Mouse (Mus musculus) spleen, adult 12 weeks (tissue): ENCODE data around the gene Mcu.

ENCODE experiments used
- DNase-seq: peaks from one replicate; pipeline ENCODE4 v3.0.0; 2022; ENCODE audit warnings: low spot score

Mcu gene

GRCm38 (mm10) chr10:59490920-59491319 is 125.6 kb downstream of the Mcu start:
- no peak for DNase-seq

GRCm38 (mm10) chr10:59489411-59489810 is 127.1 kb downstream of the Mcu start:
- no peak for DNase-seq

DNA sequence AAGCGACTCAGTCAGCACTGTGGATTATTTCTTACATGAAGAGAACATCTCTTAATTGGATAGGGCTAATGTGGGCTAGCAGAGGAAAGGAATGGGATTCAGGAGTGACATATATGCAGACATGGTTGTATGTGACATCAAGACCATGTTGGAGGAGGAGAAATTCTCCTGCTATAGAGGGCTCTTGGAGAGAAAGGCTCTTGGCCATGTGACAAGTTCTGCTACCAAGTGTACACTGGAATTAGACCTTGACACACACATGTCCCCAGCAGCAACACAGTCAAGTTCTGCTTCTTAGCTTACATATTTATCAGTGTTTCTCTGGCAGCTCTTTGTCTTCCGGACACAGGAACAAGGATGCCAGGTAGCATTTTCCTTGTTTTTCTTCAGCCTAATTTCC is 129.1 kb downstream of the Mcu start:
- no peak for DNase-seq

GRCm38 (mm10) chr10:59484318-59484717 is 132.2 kb downstream of the Mcu start:
- no peak for DNase-seq

- no peak for DNase-seq
Observed at GRCm38 (mm10) chr10:59481381-59481780, 135.1 kb downstream of the Mcu start.

GRCm38 (mm10) chr10:59470451-59470850 is 146.0 kb downstream of the Mcu start:
- no peak for DNase-seq

- DNase-seq = no peak
Observed at GRCm38 (mm10) chr10:59467297-59467696, 149.2 kb downstream of the Mcu start.

DNA sequence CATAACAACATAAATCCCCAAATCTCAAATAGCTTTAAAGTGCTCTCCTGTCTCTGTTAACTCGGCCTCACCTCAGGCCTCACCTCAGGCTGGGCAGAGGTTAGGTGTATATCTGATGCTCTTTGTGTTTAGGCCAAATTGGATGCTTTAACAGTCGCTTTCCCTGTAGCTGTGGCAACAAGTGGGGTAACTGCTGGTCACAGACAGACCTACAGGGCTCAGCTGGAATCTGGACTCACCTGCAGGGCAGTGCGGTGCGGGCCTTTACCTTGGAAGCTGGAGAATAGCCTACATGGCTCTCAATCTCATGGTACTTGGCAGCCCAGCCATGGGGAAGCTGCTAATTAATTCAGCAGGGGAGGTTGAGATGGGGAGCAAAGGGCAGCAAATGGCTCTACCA is 149.9 kb downstream of the Mcu start:
- DNase-seq = no peak

- DNase-seq = no peak
Observed at GRCm38 (mm10) chr10:59465546-59465945, 150.9 kb downstream of the Mcu start.

GRCm38 (mm10) chr10:59462307-59462706 is 154.2 kb downstream of the Mcu start:
- no peak for DNase-seq

GRCm38 (mm10) chr10:59459767-59460166 is 156.7 kb downstream of the Mcu start:
- DNase-seq = no peak

DNA sequence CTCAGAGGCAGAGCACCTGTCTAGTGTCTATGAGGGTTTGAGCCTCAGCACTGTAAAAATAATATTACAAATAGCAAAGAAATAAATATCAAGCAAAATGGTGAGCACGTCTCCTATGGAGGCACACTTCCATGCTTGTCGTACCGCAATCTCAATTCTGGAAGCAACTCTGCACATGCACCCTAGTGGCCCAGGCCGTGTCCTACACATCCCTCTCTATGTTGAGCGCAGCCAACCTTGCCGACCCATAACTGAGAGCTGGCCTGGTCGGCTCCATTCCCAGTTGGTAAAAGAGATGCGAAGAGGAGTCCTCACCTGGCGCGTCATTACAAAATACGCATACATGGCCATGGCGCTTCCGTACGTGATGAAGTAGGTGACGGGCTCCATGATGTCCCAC is 161.9 kb downstream of the Mcu start:
- DNase-seq = no peak

GRCm38 (mm10) chr10:59451839-59452238 is 164.7 kb downstream of the Mcu start:
- DNase-seq = no peak

GRCm38 (mm10) chr10:59447546-59447945 is 168.9 kb downstream of the Mcu start:
- DNase-seq = no peak

DNA sequence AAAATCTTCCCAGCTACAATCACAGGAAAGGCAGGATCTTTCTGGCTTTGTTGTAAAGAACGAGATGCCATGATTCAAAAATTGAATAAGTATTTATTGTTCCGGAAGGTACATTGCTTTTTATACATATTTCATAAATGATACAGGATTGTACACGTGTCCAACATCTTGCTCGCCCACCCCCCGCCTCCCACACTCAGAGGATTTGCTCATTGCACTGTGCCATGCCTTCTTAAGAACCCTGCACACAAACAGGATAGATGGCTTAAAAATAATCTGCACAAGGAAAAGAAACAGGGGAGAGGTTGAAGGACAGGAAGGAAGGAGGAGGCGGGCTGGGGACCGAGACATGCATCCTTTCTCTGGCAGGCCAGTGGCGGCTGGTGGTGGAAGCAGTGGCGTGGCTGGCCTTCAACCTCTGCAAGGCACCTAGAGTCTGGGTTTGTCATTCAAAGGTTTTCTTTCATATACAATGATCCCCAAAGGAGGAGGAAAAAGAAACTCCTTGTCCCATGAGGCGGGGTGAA is 169.5 kb downstream of the Mcu start:
- no peak for DNase-seq

DNA sequence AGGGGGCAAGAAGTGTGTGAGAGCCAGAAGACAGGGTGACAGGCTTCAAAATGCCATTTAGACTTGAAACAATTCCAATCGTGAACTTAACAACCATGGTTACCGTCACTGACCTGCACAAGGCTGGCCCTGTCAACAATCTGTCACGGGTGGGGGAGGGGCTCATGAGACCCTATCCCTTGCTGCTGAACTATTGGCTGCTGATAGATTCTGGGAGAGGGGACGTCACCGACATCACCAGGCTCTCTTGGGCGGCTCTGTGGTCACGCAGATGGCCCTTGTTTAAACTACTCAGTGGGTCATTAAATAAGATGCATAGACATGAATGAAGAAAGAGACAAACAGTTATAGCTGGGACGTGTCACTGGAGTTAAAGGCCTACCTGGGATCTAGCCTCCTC is 171.9 kb downstream of the Mcu start:
- no peak for DNase-seq

DNA sequence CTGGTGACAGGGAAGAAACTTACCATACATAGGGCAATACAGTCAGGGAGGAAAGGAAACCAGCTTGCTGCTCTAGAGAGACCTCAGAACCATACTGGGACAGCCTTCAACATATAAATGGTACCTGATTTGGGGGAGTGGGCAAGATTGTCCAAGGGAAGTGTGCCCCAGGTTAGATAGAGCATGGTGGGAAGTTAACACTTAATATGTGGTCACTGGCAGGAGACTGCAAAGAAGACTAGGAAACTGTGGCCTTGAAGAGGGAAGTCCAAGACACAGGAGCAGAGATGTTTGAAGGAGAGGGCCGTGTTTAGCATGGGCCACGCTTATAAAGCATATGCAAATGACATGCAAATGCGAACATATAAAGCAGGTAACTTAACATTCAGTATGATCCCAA is 172.4 kb downstream of the Mcu start:
- no peak for DNase-seq

- no peak for DNase-seq
Observed at GRCm38 (mm10) chr10:59443212-59443611, 173.3 kb downstream of the Mcu start.

- no peak for DNase-seq
Observed at GRCm38 (mm10) chr10:59441735-59442134, 174.8 kb downstream of the Mcu start, which contains the start of gene Oit3. TSS of gene Oit3 (minus strand) at chr10:59441778.

DNA sequence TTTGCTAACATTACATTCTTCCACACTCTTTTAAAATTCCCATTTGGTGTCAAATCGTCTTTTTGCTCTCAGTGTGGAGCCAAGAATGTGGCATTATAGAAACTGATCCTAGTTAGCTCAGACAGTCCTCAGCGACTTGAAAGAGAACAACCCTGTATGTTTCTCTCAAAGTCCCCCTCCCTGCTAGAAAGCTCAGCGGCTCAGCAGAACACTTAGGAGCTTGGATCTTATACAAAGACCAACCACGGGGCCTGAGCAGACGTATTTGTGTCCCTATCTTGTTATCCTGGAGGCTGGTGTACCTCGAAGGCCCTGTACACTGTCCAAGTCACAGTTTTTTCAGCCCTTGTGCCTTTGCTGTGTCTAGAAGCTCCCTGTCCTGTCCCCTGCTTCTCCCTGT is 176.3 kb downstream of the Mcu start:
- no peak for DNase-seq

- DNase-seq = no peak
Observed at GRCm38 (mm10) chr10:59439508-59439931, 177.0 kb downstream of the Mcu start.

DNA sequence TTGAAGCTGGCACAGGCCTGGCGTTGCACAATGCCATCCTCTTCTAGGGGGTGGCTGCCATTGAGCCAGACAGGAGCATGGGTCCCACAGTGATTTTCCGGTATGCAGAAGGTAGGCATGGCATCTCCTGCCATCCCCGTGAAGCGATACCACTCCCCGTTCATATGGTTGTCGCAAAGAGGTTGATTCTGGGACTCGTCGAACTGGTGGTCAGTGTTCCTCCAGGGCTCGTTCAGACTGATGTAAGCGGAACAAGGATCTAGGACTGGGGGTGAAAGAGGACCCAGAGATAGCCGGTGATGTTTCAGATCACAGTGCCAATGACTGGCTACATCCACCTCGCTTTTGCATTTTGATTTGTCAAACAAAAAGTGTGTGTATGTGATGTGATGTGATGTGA is 177.8 kb downstream of the Mcu start:
- DNase-seq = no peak

DNA sequence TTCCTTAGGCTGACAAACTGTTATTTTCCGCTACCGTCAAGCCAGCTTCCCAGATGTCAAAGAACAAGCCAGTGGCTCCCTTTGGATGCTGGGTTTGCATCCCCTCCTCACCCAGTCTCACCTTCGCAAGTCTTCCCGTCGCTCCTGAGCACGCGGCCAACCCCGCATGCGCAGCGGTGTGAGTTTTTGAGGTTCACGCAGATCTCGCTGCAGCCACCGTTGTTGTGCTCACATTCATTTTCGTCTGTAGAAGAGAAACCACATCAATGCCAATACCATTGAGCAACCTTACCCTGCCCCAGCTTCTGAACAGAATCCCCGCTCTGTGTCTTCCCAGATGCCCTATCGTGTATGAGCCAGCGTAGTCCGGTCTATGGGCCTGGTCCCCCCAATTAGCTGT is 180.7 kb downstream of the Mcu start:
- DNase-seq = no peak

- DNase-seq = no peak
Observed at GRCm38 (mm10) chr10:59430701-59431218, 185.7 kb downstream of the Mcu start.
